Mouse (Mus musculus): ENCODE measurements at regions not wholly inside any gene's neighbourhood (a gene's known extent, or its start where the extent isn't known, plus 50 kb on each side); places are given as distances from the start of the nearest gene placed in this dataset.

DNA sequence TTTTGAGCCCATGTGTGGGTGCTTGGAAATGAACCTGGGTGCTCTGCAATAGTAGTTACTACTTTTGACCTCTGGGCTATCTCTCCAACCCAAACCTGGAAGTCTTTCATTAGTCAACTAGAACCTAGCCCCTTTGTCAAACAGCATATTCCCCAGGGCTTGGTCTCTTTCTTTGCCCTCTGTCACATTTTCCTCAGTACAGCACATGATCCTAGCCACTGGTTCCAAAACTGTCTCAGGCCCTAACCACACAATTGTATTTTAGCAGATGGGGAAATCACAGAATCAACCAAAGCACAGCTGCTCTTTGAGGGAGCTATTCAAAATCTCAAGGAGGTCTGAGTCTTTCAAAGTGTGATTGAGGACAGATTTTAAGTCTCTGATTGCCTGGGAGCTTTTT lies 1155.5 kb downstream of the D3Ertd751e start:
- H3K27ac ChIP-seq (ENCODE audit: low read depth, low read length) = no peak overlapping the region
- H3K27me3 ChIP-seq (ENCODE audit: control insufficient read depth, insufficient read depth, low read length) = no peaks in the 10 kb centered on the region
- ATAC-seq (ENCODE audit: low FRiP score) = no peak
- no peaks in the 10 kb centered on the region for H3K36me3 ChIP-seq (ENCODE audit: control insufficient read depth, insufficient read depth, low read length)
- no peak overlapping the region for H3K4me3 ChIP-seq (ENCODE audit: low read depth, low read length)
- no peak overlapping the region for H3K9ac ChIP-seq (ENCODE audit: low read length)
- H3K4me1 ChIP-seq (ENCODE audit: control insufficient read depth, insufficient read depth, low read length) = no peaks in the 10 kb centered on the region
- no peak for DNase-seq (ENCODE audit: low spot score, missing footprints)
- no peaks in the 10 kb centered on the region for H3K9me3 ChIP-seq (ENCODE audit: control insufficient read depth, low read length)
- no peak overlapping the region for H3K4me2 ChIP-seq

DNA sequence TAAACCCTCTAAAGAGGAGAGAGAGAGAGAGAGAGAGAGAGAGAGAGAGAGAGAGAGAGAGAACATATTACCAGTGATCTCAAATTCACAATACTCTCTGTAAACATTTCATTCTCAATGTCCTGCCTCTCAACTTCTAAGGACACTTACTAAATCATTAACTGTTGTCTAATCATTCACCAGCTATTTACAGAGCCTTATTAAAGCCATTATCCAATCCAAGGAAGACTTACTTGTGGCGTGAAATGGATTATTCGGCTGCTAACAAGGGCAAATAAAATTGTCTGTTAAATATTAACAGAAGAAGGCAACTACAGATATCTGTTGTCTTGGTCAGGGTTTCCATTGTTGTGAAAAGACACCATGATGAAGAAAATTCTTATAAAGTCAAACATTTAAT lies 1156.5 kb downstream of the D3Ertd751e start:
- Histone ChIP-seq H3K9me3 (ENCODE audit: control insufficient read depth, low read length) (no peaks in the 10 kb centered on the region), H3K27me3 (ENCODE audit: control insufficient read depth, insufficient read depth, low read length) (no peaks in the 10 kb centered on the region), H3K4me1 (ENCODE audit: control insufficient read depth, insufficient read depth, low read length) (no peaks in the 10 kb centered on the region), H3K4me2 (no peak overlapping the region), H3K4me3 (ENCODE audit: low read depth, low read length) (no peak overlapping the region), H3K27ac (ENCODE audit: low read depth, low read length) (no peak overlapping the region), H3K9ac (ENCODE audit: low read length) (no peak overlapping the region), H3K36me3 (ENCODE audit: control insufficient read depth, insufficient read depth, low read length) (no peaks in the 10 kb centered on the region)
- DNase-seq (ENCODE audit: low spot score, missing footprints) = no peak
- ATAC-seq (ENCODE audit: low FRiP score) = no peak
- 82% methylated on average over 2 of the region's 2 CpGs for WGBS

DNA sequence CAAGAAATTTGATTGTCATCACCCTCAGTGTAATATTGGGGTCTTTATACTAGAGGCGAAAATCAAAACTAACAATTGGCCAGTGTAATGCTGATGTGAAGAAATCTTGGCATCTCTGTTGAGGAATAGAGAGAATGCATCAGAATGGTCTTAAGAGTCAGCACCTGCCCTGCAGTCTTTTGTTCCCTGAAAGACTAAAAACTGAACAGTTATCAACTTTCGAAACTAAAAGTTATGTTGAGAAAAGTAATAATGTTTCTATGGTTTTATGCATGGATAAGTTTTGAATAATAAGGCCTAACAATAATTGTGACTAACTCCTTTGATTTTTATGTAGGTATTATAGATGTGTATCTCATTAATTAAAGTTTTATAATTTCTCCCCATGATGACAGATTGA lies 1158.6 kb downstream of the D3Ertd751e start:
- no peak for DNase-seq (ENCODE audit: low spot score, missing footprints)
- Histone ChIP-seq H3K4me1 (ENCODE audit: control insufficient read depth, insufficient read depth, low read length) (no peaks in the 10 kb centered on the region), H3K36me3 (ENCODE audit: control insufficient read depth, insufficient read depth, low read length) (no peaks in the 10 kb centered on the region), H3K9me3 (ENCODE audit: control insufficient read depth, low read length) (no peaks in the 10 kb centered on the region), H3K9ac (ENCODE audit: low read length) (no peak overlapping the region), H3K27ac (ENCODE audit: low read depth, low read length) (no peak overlapping the region), H3K4me3 (ENCODE audit: low read depth, low read length) (no peak overlapping the region), H3K4me2 (no peak overlapping the region), H3K27me3 (ENCODE audit: control insufficient read depth, insufficient read depth, low read length) (no peaks in the 10 kb centered on the region)
- ATAC-seq (ENCODE audit: low FRiP score) = no peak
- WGBS = 89% methylated on average over 2 of the region's 2 CpGs

DNA sequence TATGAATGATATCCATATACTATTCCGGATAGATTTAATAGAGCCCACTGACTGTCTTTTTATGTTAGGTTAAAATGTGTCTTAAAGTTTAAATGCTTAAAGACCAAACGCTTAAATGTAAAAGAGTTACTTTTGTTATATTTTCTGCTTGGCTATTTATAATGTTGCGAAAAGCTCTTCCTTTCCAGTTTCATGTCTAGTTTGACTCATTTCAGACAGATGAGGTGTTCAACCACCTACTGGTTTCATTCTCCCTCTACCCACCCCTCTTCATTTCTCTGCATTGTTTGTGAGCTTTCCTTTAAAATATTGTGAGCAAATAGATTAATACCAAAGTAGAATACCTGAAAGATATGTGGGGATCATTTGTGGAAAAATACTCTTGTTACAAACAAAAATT lies 1163.8 kb downstream of the D3Ertd751e start:
- Histone ChIP-seq H3K27ac (ENCODE audit: low read depth, low read length) (no peak overlapping the region), H3K4me2 (no peak overlapping the region), H3K9ac (ENCODE audit: low read length) (no peak overlapping the region), H3K36me3 (ENCODE audit: control insufficient read depth, insufficient read depth, low read length) (no peaks in the 10 kb centered on the region), H3K27me3 (ENCODE audit: control insufficient read depth, insufficient read depth, low read length) (no peaks in the 10 kb centered on the region; the same call in 1 of the 2 replicates), H3K4me3 (ENCODE audit: low read depth, low read length) (no peak overlapping the region), H3K4me1 (ENCODE audit: control insufficient read depth, insufficient read depth, low read length) (no peaks in the 10 kb centered on the region; the same call in 1 of the 2 replicates), H3K9me3 (ENCODE audit: control insufficient read depth, low read length) (no peaks in the 10 kb centered on the region)
- no peak for DNase-seq (ENCODE audit: low spot score, missing footprints)
- ATAC-seq (ENCODE audit: low FRiP score) = no peak
- WGBS = 93% methylated on average over 3 of the region's 3 CpGs

DNA sequence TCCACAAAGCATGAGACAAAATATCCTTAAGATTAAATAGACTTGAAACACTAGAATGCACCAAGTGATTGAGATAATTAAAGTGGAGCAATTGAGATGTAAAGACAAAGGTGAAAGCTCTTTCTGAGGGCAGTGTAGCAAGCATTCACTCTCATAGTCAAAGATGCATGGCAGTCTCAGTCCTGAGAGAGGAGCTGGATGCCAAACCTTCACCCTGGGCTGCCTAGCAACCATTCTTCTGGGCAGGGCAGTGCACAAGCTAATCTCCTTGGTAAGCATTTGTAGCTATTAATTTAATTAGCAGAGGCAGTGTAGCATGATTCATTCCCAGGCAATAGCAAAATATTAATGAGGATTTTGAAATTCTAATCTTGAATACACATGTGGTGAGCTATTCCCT lies 1166.0 kb downstream of the D3Ertd751e start:
- no peak for DNase-seq (ENCODE audit: low spot score, missing footprints)
- Histone ChIP-seq H3K4me1 (ENCODE audit: control insufficient read depth, insufficient read depth, low read length) (no peaks in the 10 kb centered on the region; the same call in 1 of the 2 replicates), H3K4me3 (ENCODE audit: low read depth, low read length) (no peak overlapping the region), H3K27ac (ENCODE audit: low read depth, low read length) (no peak overlapping the region), H3K9ac (ENCODE audit: low read length) (no peak overlapping the region), H3K9me3 (ENCODE audit: control insufficient read depth, low read length) (no peaks in the 10 kb centered on the region), H3K36me3 (ENCODE audit: control insufficient read depth, insufficient read depth, low read length) (no peaks in the 10 kb centered on the region), H3K27me3 (ENCODE audit: control insufficient read depth, insufficient read depth, low read length) (no peaks in the 10 kb centered on the region; the same call in 1 of the 2 replicates), H3K4me2 (no peak overlapping the region)
- ATAC-seq (ENCODE audit: low FRiP score) = peak; percentile 91

DNA sequence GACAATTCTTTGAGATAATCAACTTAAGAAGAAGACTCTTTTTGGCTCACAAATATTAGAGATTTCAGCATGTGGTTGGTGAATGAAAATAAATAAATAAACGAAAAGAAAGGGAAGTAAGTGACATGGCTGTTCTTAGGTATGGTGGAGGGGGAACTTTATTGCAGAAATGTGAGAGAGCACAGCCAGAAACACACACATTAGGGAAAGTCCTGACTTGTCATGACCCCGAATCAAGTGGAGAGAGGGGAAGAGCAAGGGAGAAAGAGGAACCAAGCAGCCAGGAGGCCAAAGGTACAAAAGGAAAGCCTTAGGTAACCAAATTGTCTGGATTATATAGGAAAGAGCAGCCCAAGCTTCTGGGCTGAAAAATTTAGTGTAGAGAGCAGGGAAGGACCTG lies 1172.7 kb downstream of the D3Ertd751e start:
- no peak overlapping the region for H3K4me3 ChIP-seq (ENCODE audit: low read depth, low read length)
- no peak overlapping the region for H3K27ac ChIP-seq (ENCODE audit: low read depth, low read length)
- H3K9ac ChIP-seq (ENCODE audit: low read length) = no peak overlapping the region
- no peak overlapping the region for H3K4me2 ChIP-seq
- no peaks in the 10 kb centered on the region for H3K36me3 ChIP-seq (ENCODE audit: control insufficient read depth, insufficient read depth, low read length)
- DNase-seq (ENCODE audit: low spot score, missing footprints) = no peak
- H3K9me3 ChIP-seq (ENCODE audit: control insufficient read depth, low read length) = no peaks in the 10 kb centered on the region
- no peak for ATAC-seq (ENCODE audit: low FRiP score)
- 73% methylated on average over 2 of the region's 2 CpGs for WGBS
- H3K4me1 ChIP-seq (ENCODE audit: control insufficient read depth, insufficient read depth, low read length) = no peaks in the 10 kb centered on the region
- H3K27me3 ChIP-seq (ENCODE audit: control insufficient read depth, insufficient read depth, low read length) = no peaks in the 10 kb centered on the region; the same call in 1 of the 2 replicates

DNA sequence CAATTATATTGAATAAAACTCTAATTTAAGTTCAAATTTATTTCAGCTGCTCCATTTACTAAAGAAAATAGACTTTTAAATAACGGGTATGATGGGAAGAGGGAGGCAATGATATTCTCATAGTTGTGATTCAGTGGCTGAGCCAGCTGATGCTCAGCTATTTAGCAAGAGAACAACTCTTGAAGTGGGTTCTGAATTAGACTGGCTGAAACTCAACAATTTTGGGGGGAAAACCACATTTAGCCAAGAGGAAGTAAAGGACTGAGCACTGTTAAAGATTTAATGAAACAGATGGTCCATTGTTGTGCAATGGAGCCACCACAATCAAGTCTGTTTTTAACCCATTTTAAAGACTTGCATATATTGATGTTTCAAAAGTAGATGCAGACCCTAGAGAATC lies 1193.0 kb downstream of the D3Ertd751e start:
- WGBS = 84% methylated on average over 1 of the region's 1 CpGs
- DNase-seq (ENCODE audit: low spot score, missing footprints) = no peak
- H3K36me3 ChIP-seq (ENCODE audit: control insufficient read depth, insufficient read depth, low read length) = no peaks in the 10 kb centered on the region
- H3K9ac ChIP-seq (ENCODE audit: low read length) = no peak overlapping the region
- no peak overlapping the region for H3K4me2 ChIP-seq
- no peak overlapping the region for H3K4me3 ChIP-seq (ENCODE audit: low read depth, low read length)
- no peak overlapping the region for H3K27ac ChIP-seq (ENCODE audit: low read depth, low read length)
- H3K4me1 ChIP-seq (ENCODE audit: control insufficient read depth, insufficient read depth, low read length) = no peaks in the 10 kb centered on the region
- no peaks in the 10 kb centered on the region for H3K9me3 ChIP-seq (ENCODE audit: control insufficient read depth, low read length)
- H3K27me3 ChIP-seq (ENCODE audit: control insufficient read depth, insufficient read depth, low read length) = no peaks in the 10 kb centered on the region
- ATAC-seq (ENCODE audit: low FRiP score) = no peak

DNA sequence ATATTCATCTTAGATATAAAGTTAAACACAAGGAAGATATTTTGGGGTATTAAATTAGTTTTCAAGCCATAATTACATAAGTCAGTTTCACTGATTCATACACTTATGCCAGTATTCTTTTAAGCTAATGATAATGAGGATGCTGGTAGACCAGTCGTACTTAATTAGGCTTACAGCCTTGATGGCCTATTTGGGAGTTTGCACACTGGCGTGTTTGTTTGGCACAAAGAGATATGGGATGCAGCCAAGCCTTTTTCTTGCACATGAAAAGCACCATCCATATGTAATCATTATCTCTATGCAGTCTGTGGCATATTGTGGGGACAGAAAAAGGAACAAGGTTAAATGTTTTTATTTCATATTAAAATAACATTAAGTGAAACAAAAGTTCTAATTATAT lies 1234.7 kb downstream of the D3Ertd751e start:
- no peak for ATAC-seq (ENCODE audit: low FRiP score)
- H3K9me3 ChIP-seq (ENCODE audit: control insufficient read depth, low read length) = no peaks in the 10 kb centered on the region
- no peak overlapping the region for H3K27ac ChIP-seq (ENCODE audit: low read depth, low read length)
- WGBS = 83% methylated on average over 2 of the region's 2 CpGs
- no peak overlapping the region for H3K9ac ChIP-seq (ENCODE audit: low read length)
- no peaks in the 10 kb centered on the region for H3K27me3 ChIP-seq (ENCODE audit: control insufficient read depth, insufficient read depth, low read length)
- H3K36me3 ChIP-seq (ENCODE audit: control insufficient read depth, insufficient read depth, low read length) = no peaks in the 10 kb centered on the region
- H3K4me1 ChIP-seq (ENCODE audit: control insufficient read depth, insufficient read depth, low read length) = no peaks in the 10 kb centered on the region
- DNase-seq (ENCODE audit: low spot score, missing footprints) = no peak
- H3K4me3 ChIP-seq (ENCODE audit: low read depth, low read length) = no peak overlapping the region
- H3K4me2 ChIP-seq = no peak overlapping the region

All from midbrain, embryonic 11.5 days (tissue).